Mouse (Mus musculus) urinary bladder, postnatal 36 days (tissue): ENCODE results near the gene Ddx21.

Experiments used
- DNase-seq, 2 experiments: peaks; one replicate each; pipeline ENCODE4 v3.0.0; 2022; ENCODE audit warnings: low spot score in 2 of 2, mixed read lengths in 1 of 2

Ddx21 gene

DNA sequence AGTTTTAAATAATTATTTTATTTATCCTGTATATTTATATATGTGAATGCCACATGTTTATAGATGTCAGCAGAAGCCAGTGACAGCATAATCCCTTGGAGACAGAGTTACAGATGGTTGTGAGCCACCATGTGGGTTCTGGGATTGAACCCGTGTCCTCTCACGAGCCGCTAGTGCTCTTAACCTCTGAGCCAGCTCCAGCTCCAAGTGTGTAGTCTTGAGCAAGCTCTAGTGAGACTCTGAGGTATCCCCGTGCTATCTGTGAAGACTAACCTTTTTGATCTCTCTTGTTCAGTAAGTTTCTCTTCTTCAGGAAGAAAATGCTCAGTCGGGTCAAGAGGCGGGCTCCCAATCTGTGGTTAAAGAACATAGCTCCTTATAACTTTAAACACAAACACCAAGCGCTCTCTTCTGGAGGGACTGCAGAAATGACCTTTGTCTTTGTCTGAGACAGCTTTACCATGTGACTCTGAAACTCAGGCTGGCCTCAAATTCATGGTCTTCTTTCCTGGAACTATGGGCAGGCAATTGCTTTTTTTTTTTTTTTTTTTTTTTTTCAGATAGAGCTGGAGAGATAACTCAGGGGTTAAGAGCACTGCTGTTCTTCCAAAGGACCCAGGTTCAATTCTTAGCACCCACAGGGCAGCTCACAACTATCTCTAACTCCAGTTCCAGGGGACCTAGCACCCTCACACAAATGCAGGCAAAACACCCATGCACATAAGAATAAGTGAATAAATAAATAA is 31.8 kb downstream of the Ddx21 start:
- DNase-seq: no peak

DNA sequence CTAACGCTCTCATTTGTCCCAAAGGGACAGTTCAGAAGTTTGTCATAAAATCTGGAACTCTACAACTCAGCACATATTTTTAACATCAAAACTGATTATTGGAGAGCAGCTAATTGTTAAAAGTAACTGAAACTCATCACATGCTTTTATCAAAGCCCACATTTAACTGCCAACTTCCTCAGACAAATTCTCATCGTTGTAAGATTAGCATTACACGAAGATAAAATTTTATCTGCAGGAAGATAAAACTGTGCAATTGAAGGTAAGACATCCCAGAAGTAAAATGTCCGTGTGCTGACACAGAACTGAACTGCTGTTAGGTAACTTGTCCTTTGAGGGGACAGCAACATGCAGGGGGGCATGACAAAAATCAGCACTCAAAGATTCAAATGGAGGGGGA is 33.2 kb downstream of the Ddx21 start:
- no peak for DNase-seq

- DNase-seq: no peak
These were observed 44.3 kb downstream of the Ddx21 start for GRCm38 (mm10) chr10:62557736-62558135.

GRCm38 (mm10) chr10:62556558-62556901 is 45.6 kb downstream of the Ddx21 start:
- no peak for DNase-seq

DNA sequence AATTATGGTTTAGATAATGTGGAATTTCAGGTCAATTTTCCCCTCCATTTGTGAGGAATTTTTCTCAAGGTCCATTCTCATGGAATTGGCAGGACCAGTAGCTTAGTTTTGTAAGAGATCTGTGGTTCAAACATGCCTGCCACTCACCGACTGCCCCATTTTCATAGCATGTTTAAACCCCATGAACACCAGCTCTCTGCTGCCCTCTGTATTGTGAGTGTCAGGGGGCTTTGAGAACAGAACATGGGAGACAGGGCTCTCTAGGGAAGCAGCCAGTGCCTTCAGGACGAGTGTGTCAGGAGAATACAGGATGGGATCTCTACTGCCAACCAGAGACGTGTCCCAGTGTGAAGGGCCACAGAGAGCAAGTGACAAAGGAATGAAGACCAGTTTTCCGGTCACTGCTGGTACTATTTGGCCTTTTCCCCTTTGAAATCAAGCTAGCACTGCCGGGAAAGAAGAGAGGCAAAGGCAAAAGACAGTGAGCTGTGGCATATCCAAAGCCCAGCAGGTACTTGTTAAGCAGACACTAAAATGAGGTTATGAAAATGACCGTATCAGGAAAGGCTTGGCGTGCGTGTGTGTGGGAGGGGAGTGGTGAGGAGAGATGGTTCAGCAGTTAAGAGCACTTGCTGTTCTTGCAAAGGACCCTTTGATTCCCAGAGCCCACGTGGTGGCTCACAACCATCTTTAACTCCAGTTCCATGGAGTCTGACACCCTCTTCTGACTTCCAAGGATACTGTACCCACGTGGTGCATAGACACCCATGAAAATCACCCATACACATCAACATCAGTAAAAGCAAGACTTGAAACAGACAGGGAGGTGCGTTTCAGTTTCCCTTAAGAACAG is 46.1 kb downstream of the Ddx21 start:
- DNase-seq: no peak

DNA sequence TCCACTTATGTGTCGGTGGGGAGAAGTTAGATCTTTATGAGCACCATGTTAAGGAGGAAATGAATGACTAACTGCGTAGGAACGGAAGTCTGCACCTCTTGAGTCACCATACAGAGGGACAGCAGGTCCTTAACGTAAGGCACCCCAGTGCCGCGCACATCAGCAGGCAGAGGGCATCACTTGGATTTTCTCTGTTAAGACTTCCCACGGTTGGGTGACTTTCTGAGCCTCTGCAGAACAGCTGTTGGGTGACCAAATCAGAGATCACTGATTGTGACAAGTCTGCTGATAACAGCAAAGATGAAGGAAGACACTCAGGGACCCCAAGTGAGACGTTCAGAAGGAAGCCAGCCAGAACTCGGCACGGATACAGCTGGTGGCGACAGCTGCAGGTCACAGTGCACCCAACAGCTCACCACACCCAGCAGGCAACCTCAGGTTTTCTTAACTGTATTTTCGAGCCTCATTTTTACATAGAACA is 48.4 kb downstream of the Ddx21 start:
- DNase-seq: no peak

- DNase-seq: no peak
These were observed 51.2 kb downstream of the Ddx21 start for GRCm38 (mm10) chr10:62550787-62551300.

- peak; percentile 61 to 68 for DNase-seq
These were observed 52.4 kb downstream of the Ddx21 start for GRCm38 (mm10) chr10:62549523-62550166.

GRCm38 (mm10) chr10:62546441-62546840 is 55.6 kb downstream of the Ddx21 start:
- DNase-seq: no peak

- DNase-seq: no peak
These were observed 56.3 kb downstream of the Ddx21 start for GRCm38 (mm10) chr10:62545759-62546158.

DNA sequence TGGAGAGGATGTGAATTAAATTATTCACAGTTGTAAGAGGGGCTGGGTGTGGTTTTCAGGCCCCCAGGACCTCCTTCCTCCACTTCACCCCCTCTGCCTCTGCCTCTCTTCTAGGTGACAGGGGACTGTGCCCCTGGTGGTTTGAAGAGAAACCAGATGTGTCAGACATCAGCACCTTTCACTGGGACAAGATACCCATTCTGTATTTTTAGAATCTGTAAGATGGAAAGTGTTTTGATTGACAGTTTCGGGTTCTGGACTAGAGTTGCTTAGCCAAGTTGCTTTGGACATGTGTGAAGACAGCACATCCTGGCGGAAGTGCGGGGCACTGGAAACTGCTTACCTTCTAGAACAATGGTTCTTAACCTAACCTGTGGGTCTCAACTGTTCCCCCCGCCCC is 57.8 kb downstream of the Ddx21 start:
- no peak for DNase-seq

GRCm38 (mm10) chr10:62543399-62543808 is 58.7 kb downstream of the Ddx21 start:
- peak in 1 of 2 experiments; percentile 19 for DNase-seq

DNA sequence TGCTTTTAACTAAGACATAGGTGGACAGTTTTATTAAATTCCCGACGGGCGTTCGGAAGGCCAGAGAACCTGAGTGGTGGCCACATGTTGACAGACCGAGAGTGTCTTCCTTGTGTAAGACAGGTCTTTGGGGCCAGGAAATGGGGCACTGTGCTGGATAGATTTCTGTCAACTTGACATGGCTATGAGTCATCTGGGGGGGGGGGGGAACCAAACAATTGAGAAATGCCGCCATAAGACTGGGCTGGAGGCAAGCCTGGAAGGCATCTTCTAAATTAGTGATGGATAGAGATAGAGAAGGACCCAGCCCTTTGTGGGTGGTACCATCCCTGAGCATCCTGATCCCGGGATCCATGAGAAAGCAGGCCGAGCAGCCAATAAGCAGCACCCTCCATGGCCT is 59.2 kb downstream of the Ddx21 start:
- DNase-seq: no peak

GRCm38 (mm10) chr10:62542507-62542906 is 59.6 kb downstream of the Ddx21 start:
- DNase-seq: no peak

DNA sequence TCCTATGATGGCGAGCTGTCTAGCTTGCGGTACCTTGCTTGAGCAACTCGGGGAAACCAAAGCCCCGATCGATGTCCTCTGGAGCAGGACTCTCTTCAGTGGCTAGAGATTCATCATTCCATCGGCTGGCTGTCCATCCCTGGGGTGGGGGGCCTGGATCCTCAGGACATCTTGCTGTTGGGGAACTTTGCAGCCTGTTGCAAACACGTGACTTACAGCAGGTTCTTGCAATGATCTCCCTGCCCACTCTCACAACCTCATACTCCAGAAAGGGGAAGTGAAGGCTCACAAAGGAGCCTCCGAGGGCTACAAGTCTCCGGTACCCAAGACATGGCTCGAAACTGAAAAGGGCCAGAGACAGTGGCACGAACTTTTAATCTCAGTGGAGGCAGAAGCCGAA is 60.6 kb downstream of the Ddx21 start:
- no peak for DNase-seq

DNA sequence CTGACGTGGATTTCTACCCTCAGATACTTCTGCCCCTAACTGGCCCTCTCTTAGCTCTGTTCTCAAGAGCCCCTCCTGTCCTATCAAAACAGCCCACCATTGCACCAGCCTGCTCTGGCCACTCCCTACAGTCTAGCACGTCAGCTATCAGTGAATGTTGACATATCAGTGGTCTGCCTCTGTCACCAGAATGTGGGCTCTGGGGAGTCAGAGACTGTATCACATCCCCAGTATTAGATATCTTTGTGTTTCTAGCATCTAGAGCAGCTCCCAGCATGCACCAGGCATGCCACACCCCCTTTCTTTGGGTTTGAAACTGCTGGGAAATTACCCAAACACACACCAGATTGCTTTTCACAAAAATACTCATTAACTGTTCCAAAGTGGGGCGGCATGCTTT is 61.3 kb downstream of the Ddx21 start:
- no peak for DNase-seq

GRCm38 (mm10) chr10:62534509-62534908 is 67.6 kb downstream of the Ddx21 start:
- DNase-seq: no peak

DNA sequence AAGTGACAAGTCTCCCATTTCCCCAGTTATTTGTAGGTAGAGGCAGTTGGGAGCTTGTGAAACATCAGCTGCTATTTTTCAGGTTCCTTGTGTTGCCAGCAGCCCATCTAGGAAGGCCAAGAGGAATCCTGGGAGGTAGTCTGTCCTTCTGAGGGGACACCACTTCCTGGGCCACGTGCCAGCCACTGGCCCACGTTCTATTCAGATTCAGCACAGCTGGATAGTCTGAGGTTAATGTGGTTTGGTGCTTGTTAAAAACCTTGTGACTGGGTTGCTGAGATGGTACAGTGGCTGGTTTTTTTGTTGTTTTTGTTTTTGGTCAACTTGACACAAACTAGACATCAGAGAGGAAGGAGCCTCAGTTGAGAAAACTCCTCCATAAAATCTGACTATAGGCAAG is 69.2 kb downstream of the Ddx21 start:
- no peak for DNase-seq
